Mouse (Mus musculus): ENCODE measurements around the gene Olfr656. TPM values are rescaled to one million over a fixed set of nuclear protein-coding genes. Genes with fewer than 3 reads are reported as not detected.

The Olfr656 gene
- not detected in 2 replicates for polyA plus RNA-seq (2015; fragmentation: Nextera tagmentation; extraction: Ambion mirVana)

- WGBS, result 78% methylated on average over 4 of the region's 4 CpGs
- H3K27ac ChIP-seq (ENCODE audit: low read length), result no peak within 1 kb of the TSS
Measured at GRCm38 (mm10) chr7:104613655-104614054, at the start of gene Olfr656. Gene Olfr656, plus strand, starts transcription at chr7:104613955.

DNA sequence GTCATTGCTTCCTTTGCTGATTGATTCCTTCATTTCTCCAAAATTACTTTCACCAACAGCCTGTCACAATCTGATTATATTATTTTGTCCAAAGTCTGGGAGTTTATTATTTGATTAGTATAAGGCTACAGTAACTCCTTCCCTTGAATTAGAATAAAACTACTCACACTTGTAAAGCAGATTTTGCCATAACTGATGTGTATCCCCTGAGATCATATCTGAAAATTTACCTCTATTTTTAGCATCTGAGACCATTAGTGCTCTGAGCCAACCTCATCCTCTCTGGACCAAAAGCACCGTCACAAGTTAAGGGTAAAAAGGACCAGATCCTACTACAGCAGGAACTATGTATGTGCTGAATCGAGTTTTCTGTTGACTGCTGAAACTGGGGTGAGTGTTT, 36.7 kb upstream of the Olfr656 start, which contains the start of gene Olfr653:
TSS of gene Olfr653 (plus strand) at position 301 of the 400 bp plus-strand sequence.
- H3K9me3 ChIP-seq (ENCODE audit: control insufficient read depth, low read length), result no peaks in the 10 kb centered on the region
- WGBS, result 78% methylated on average over 2 of the region's 2 CpGs

More at GRCm38 (mm10) chr7:104613655-104614054, at the start of gene Olfr656:
- Histone ChIP-seq H3K9ac (replicated peaks; ENCODE audit: low read depth, low read length) (no peak within 1 kb of the TSS), H3K36me3 (ENCODE audit: control insufficient read depth, insufficient read depth) (no peaks in the 10 kb centered on the region), H3K9me3 (ENCODE audit: control insufficient read depth, low read length) (no peaks in the 10 kb centered on the region), H3K27me3 (replicated peaks; ENCODE audit: control insufficient read depth, insufficient read depth, low read length) (no peaks in the 10 kb centered on the region), H3K4me1 (replicated peaks; ENCODE audit: control insufficient read depth, insufficient read depth, low read length) (no peaks in the 10 kb centered on the region), H3K4me3 (replicated peaks; ENCODE audit: low read length) (no peak within 1 kb of the TSS), H3K4me2 (ENCODE audit: low read length) (no peak within 1 kb of the TSS)
- no peak for ATAC-seq

GRCm38 (mm10) chr7:104580846-104581245, 32.9 kb upstream of the Olfr656 start:
- Histone ChIP-seq H3K4me2 (ENCODE audit: low read length) (no peak overlapping the region), H3K9me3 (ENCODE audit: control insufficient read depth, low read length) (no peaks in the 10 kb centered on the region), H3K4me3 (replicated peaks; ENCODE audit: low read length) (no peak overlapping the region), H3K27me3 (replicated peaks; ENCODE audit: control insufficient read depth, insufficient read depth, low read length) (no peaks in the 10 kb centered on the region), H3K4me1 (replicated peaks; ENCODE audit: control insufficient read depth, insufficient read depth, low read length) (no peaks in the 10 kb centered on the region), H3K9ac (replicated peaks; ENCODE audit: low read depth, low read length) (no peak overlapping the region), H3K27ac (ENCODE audit: low read length) (no peak overlapping the region), H3K36me3 (ENCODE audit: control insufficient read depth, insufficient read depth) (no peaks in the 10 kb centered on the region)
- ATAC-seq, result no peak
- 98% methylated on average over 4 of the region's 4 CpGs for WGBS

More for the DNA sequence above, 36.7 kb upstream of the Olfr656 start, which contains the start of gene Olfr653:
- Histone ChIP-seq H3K36me3 (ENCODE audit: control insufficient read depth, insufficient read depth) (no peaks in the 10 kb centered on the region), H3K4me3 (replicated peaks; ENCODE audit: low read length) (no peak within 1 kb of the TSS), H3K27ac (ENCODE audit: low read length) (no peak within 1 kb of the TSS), H3K4me2 (ENCODE audit: low read length) (no peak within 1 kb of the TSS), H3K9ac (replicated peaks; ENCODE audit: low read depth, low read length) (no peak within 1 kb of the TSS), H3K27me3 (replicated peaks; ENCODE audit: control insufficient read depth, insufficient read depth, low read length) (no peaks in the 10 kb centered on the region), H3K4me1 (replicated peaks; ENCODE audit: control insufficient read depth, insufficient read depth, low read length) (no peaks in the 10 kb centered on the region)
- no peak for ATAC-seq

- H3K4me1 ChIP-seq (replicated peaks; ENCODE audit: control insufficient read depth, insufficient read depth, low read length), result no peaks in the 10 kb centered on the region
- no peaks in the 10 kb centered on the region for H3K36me3 ChIP-seq (ENCODE audit: control insufficient read depth, insufficient read depth)
- H3K4me3 ChIP-seq (replicated peaks; ENCODE audit: low read length), result no peak overlapping the region
- ATAC-seq, result no peak
- H3K27me3 ChIP-seq (replicated peaks; ENCODE audit: control insufficient read depth, insufficient read depth, low read length), result no peaks in the 10 kb centered on the region
- WGBS, result 92% methylated on average over 4 of the region's 4 CpGs
- no peak overlapping the region for H3K27ac ChIP-seq (ENCODE audit: low read length)
- H3K9me3 ChIP-seq (ENCODE audit: control insufficient read depth, low read length), result no peaks in the 10 kb centered on the region
- no peak overlapping the region for H3K4me2 ChIP-seq (ENCODE audit: low read length)
- no peak overlapping the region for H3K9ac ChIP-seq (replicated peaks; ENCODE audit: low read depth, low read length)
Measured at GRCm38 (mm10) chr7:104581429-104581828, 32.3 kb upstream of the Olfr656 start.

- Histone ChIP-seq H3K4me3 (replicated peaks; ENCODE audit: low read length) (no peak within 1 kb of the TSS), H3K27me3 (replicated peaks; ENCODE audit: control insufficient read depth, insufficient read depth, low read length) (no peaks in the 10 kb centered on the region), H3K4me1 (replicated peaks; ENCODE audit: control insufficient read depth, insufficient read depth, low read length) (no peaks in the 10 kb centered on the region), H3K9ac (replicated peaks; ENCODE audit: low read depth, low read length) (no peak within 1 kb of the TSS), H3K4me2 (ENCODE audit: low read length) (no peak within 1 kb of the TSS), H3K27ac (ENCODE audit: low read length) (no peak within 1 kb of the TSS), H3K36me3 (ENCODE audit: control insufficient read depth, insufficient read depth) (no peaks in the 10 kb centered on the region), H3K9me3 (ENCODE audit: control insufficient read depth, low read length) (no peaks in the 10 kb centered on the region)
- ATAC-seq, result no peak
- 92% methylated on average over 4 of the region's 4 CpGs for WGBS
Measured at GRCm38 (mm10) chr7:104586725-104587124, 27.0 kb upstream of the Olfr656 start, which contains the start of gene Olfr654. Gene Olfr654, plus strand, starts transcription at chr7:104587025.

DNA sequence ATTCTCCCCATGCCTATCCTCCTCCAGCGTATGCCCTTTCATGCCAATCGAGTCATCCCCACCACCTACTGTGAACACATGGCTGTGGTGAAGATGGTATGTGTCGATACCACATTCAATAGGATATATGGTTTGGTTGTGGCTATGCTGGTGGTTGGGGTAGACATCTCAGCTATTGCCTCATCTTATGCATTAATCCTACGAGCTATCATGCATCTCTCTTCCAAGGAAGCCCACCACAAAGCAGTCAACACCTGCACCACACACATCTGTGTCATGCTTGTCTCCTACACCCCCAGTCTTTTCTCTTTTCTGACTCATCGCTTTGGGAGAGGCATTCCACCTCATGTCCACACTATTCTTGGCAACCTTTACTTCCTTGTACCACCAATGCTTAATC, 25.5 kb upstream of the Olfr656 start:
- Histone ChIP-seq H3K27me3 (replicated peaks; ENCODE audit: control insufficient read depth, insufficient read depth, low read length) (no peaks in the 10 kb centered on the region), H3K4me2 (ENCODE audit: low read length) (no peak overlapping the region), H3K4me3 (replicated peaks; ENCODE audit: low read length) (no peak overlapping the region), H3K9me3 (ENCODE audit: control insufficient read depth, low read length) (no peaks in the 10 kb centered on the region), H3K4me1 (replicated peaks; ENCODE audit: control insufficient read depth, insufficient read depth, low read length) (no peaks in the 10 kb centered on the region), H3K9ac (replicated peaks; ENCODE audit: low read depth, low read length) (no peak overlapping the region), H3K36me3 (ENCODE audit: control insufficient read depth, insufficient read depth) (no peaks in the 10 kb centered on the region), H3K27ac (ENCODE audit: low read length) (no peak overlapping the region)
- no peak for ATAC-seq
- WGBS, result 89% methylated on average over 5 of the region's 5 CpGs

- Histone ChIP-seq H3K4me3 (replicated peaks; ENCODE audit: low read length) (no peak within 1 kb of the TSS), H3K9ac (replicated peaks; ENCODE audit: low read depth, low read length) (no peak within 1 kb of the TSS), H3K27ac (ENCODE audit: low read length) (no peak within 1 kb of the TSS), H3K9me3 (ENCODE audit: control insufficient read depth, low read length) (no peaks in the 10 kb centered on the region), H3K27me3 (replicated peaks; ENCODE audit: control insufficient read depth, insufficient read depth, low read length) (no peaks in the 10 kb centered on the region), H3K36me3 (ENCODE audit: control insufficient read depth, insufficient read depth) (no peaks in the 10 kb centered on the region), H3K4me2 (ENCODE audit: low read length) (no peak within 1 kb of the TSS), H3K4me1 (replicated peaks; ENCODE audit: control insufficient read depth, insufficient read depth, low read length) (no peaks in the 10 kb centered on the region)
- WGBS, result 81% methylated on average over 2 of the region's 2 CpGs
- ATAC-seq, result no peak
Measured at GRCm38 (mm10) chr7:104601679-104602078, 12.1 kb upstream of the Olfr656 start, which contains the start of gene Olfr655. Gene Olfr655, minus strand, starts transcription at chr7:104601779.

- no peaks in the 10 kb centered on the region for H3K4me1 ChIP-seq (replicated peaks; ENCODE audit: control insufficient read depth, insufficient read depth, low read length)
- no peaks in the 10 kb centered on the region for H3K36me3 ChIP-seq (ENCODE audit: control insufficient read depth, insufficient read depth)
- no peak overlapping the region for H3K27ac ChIP-seq (ENCODE audit: low read length)
- H3K9ac ChIP-seq (replicated peaks; ENCODE audit: low read depth, low read length), result no peak overlapping the region
- H3K27me3 ChIP-seq (replicated peaks; ENCODE audit: control insufficient read depth, insufficient read depth, low read length), result no peaks in the 10 kb centered on the region
- H3K4me2 ChIP-seq (ENCODE audit: low read length), result no peak overlapping the region
- H3K4me3 ChIP-seq (replicated peaks; ENCODE audit: low read length), result no peak overlapping the region
- no peak for ATAC-seq
- no peaks in the 10 kb centered on the region for H3K9me3 ChIP-seq (ENCODE audit: control insufficient read depth, low read length)
- WGBS, result 4% methylated on average over 3 of the region's 3 CpGs
Measured at GRCm38 (mm10) chr7:104603173-104603572, 10.6 kb upstream of the Olfr656 start.

DNA sequence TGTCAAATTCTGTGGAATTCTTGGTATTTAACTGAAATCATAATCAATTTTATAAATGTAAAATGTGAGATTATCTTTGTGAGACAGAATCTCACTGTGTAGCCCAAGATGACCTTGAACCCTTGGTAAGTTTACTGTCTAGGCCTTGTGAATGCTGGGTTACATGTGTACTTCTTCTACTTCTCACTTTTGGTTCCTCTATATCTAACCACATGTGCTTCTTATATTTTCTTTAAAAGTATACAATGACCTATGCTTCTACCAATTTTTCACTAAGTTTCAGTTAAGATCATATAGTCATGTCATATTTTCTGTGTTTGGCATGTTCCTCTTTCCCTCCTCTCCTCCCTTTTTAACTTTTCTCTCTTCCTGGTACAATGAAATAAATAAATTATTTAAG, 9.0 kb upstream of the Olfr656 start:
- Histone ChIP-seq H3K27me3 (replicated peaks; ENCODE audit: control insufficient read depth, insufficient read depth, low read length) (no peaks in the 10 kb centered on the region), H3K4me3 (replicated peaks; ENCODE audit: low read length) (no peak overlapping the region), H3K9me3 (ENCODE audit: control insufficient read depth, low read length) (no peaks in the 10 kb centered on the region), H3K36me3 (ENCODE audit: control insufficient read depth, insufficient read depth) (no peaks in the 10 kb centered on the region), H3K4me2 (ENCODE audit: low read length) (no peak overlapping the region), H3K9ac (replicated peaks; ENCODE audit: low read depth, low read length) (no peak overlapping the region), H3K27ac (ENCODE audit: low read length) (no peak overlapping the region), H3K4me1 (replicated peaks; ENCODE audit: control insufficient read depth, insufficient read depth, low read length) (no peaks in the 10 kb centered on the region)
- no peak for ATAC-seq

- Histone ChIP-seq H3K9ac (replicated peaks; ENCODE audit: low read depth, low read length) (no peak within 1 kb of the TSS), H3K36me3 (ENCODE audit: control insufficient read depth, insufficient read depth) (no peaks in the 10 kb centered on the region), H3K4me2 (ENCODE audit: low read length) (no peak within 1 kb of the TSS), H3K27me3 (replicated peaks; ENCODE audit: control insufficient read depth, insufficient read depth, low read length) (no peaks in the 10 kb centered on the region), H3K27ac (ENCODE audit: low read length) (no peak within 1 kb of the TSS), H3K9me3 (ENCODE audit: control insufficient read depth, low read length) (no peaks in the 10 kb centered on the region), H3K4me3 (replicated peaks; ENCODE audit: low read length) (no peak within 1 kb of the TSS), H3K4me1 (replicated peaks; ENCODE audit: control insufficient read depth, insufficient read depth, low read length) (no peaks in the 10 kb centered on the region)
- no peak for ATAC-seq
Measured at GRCm38 (mm10) chr7:104624494-104624893, 10.7 kb downstream of the Olfr656 start, which contains the start of gene Olfr657. Gene Olfr657, plus strand, starts transcription at chr7:104624794.

All from forebrain, embryonic 16.5 days (tissue).